In genomic region chr1:133885811-133886210, GRCm38 (mm10) we compare ENCODE assay signal across 15 mouse cellular contexts. TPM values are rescaled to one million over a fixed set of nuclear protein-coding genes. Genes with fewer than 3 reads are reported as not detected.
DNase-seq lines count a peak whose midpoint lies in the region; ATAC-seq and TF ChIP-seq lines count a peak whose summit lies in the region.
"Had no signal": no experiment of that assay in that cellular context is flagged by ENCODE, and none has a peak within 500 bp of the region (broad histone marks: within the 10 kb centered on the region; RNA-seq: fewer than 3 reads in every experiment).

No protein-coding gene starts in this region.

- intact Hi-C loops in left cerebral cortex, postnatal 4 days (cut with DNase I), result no loop called here

- H3K4me2 ChIP-seq in forebrain, embryonic 16.5 days (ENCODE audit: low read length), result no peak overlapping the region
- H3K4me2 ChIP-seq in liver, embryonic 15.5 days, result peak overlapping the region; percentile 46
- H3K4me2 ChIP-seq: heart, embryonic 15.5 days had no signal

- H3K9me3 ChIP-seq in forebrain, embryonic 10.5 days, result no peaks in the 10 kb centered on the region
- no peaks in the 10 kb centered on the region for H3K9me3 ChIP-seq in forebrain, embryonic 16.5 days (ENCODE audit: control insufficient read depth, low read length)
- H3K9me3 ChIP-seq in E14TG2a.4 (ENCODE audit: low read length), result no peaks in the 10 kb centered on the region
- H3K9me3 ChIP-seq in liver, embryonic 15.5 days (replicated peaks), result no peaks in the 10 kb centered on the region
- H3K9me3 ChIP-seq: forebrain, embryonic 13.5 days; heart, embryonic 15.5 days; midbrain, embryonic 13.5 days had no signal

- peaks cover 71% of the 10 kb centered on the region for H3K4me1 ChIP-seq in forebrain, embryonic 10.5 days
- H3K4me1 ChIP-seq in forebrain, embryonic 16.5 days (replicated peaks; ENCODE audit: control insufficient read depth, insufficient read depth, low read length), result peaks cover 34% of the 10 kb centered on the region
- H3K4me1 ChIP-seq in E14TG2a.4 (replicated peaks; ENCODE audit: low read depth, low read length), result peaks cover 61% of the 10 kb centered on the region
- H3K4me1 ChIP-seq in liver, embryonic 15.5 days (replicated peaks), result peaks cover 92% of the 10 kb centered on the region

- WGBS in forebrain, embryonic 10.5 days, result 95% methylated on average over 7 of the region's 7 CpGs
- 92% methylated on average over 3 of the region's 7 CpGs for WGBS in forebrain, embryonic 16.5 days
- WGBS in liver, embryonic 15.5 days (ENCODE audit: insufficient replicate concordance), result 43% methylated on average over 7 of the region's 7 CpGs

- no peak for TF ChIP-seq CTCF in E14TG2a.4 (conservative IDR thresholded peaks at IDR 0.05; ENCODE audit: low read length)

- H3K9ac ChIP-seq in forebrain, embryonic 16.5 days (replicated peaks; ENCODE audit: low read depth, low read length), result no peak overlapping the region
- peak overlapping the region; percentile 42; the same call in 1 of the 2 replicates for H3K9ac ChIP-seq in liver, embryonic 15.5 days
- H3K9ac ChIP-seq: forebrain, embryonic 13.5 days; heart, embryonic 15.5 days had no signal

- no peaks in the 10 kb centered on the region for H3K36me3 ChIP-seq in forebrain, embryonic 10.5 days (replicated peaks)
- H3K36me3 ChIP-seq in forebrain, embryonic 16.5 days (ENCODE audit: control insufficient read depth, insufficient read depth), result no peaks in the 10 kb centered on the region
- no peaks in the 10 kb centered on the region for H3K36me3 ChIP-seq in E14TG2a.4 (ENCODE audit: insufficient read depth, low read length)
- no peaks in the 10 kb centered on the region for H3K36me3 ChIP-seq in liver, embryonic 15.5 days (replicated peaks)
- H3K36me3 ChIP-seq: heart, embryonic 15.5 days; midbrain, embryonic 13.5 days had no signal

- no peak for DNase-seq in forebrain, embryonic 10.5 days (ENCODE audit: extremely low spot score, low spot score)
- DNase-seq in urinary bladder, postnatal 36 days (ENCODE audit: low spot score in 2 of 2), result no peak
- no peak for DNase-seq in left cerebral cortex, postnatal 4 days
- no peak for DNase-seq in right cerebral cortex, postnatal 14 days
- DNase-seq: gastrocnemius, postnatal 14 days; thymus, adult 18-20 months had no signal

- ATAC-seq in forebrain, embryonic 16.5 days, result no peak
- ATAC-seq in erythroid progenitor cell, adult 5-6 weeks (replicated peaks; ENCODE audit: low FRiP score, poor library complexity, severe bottlenecking), result peak; percentile 80
- ATAC-seq in liver, embryonic 15.5 days (ENCODE audit: insufficient read depth), result peak; percentile 57
- ATAC-seq: forebrain, embryonic 13.5 days; lung, postnatal 0 days had no signal

- peak overlapping the region; percentile 35; the same call in 1 of the 2 replicates for H3K27ac ChIP-seq in forebrain, embryonic 10.5 days
- H3K27ac ChIP-seq in forebrain, embryonic 16.5 days (ENCODE audit: low read length), result no peak overlapping the region
- H3K27ac ChIP-seq in liver, embryonic 15.5 days (replicated peaks), result peak overlapping the region; percentile 51; the same call in 1 of the 2 replicates
- H3K27ac ChIP-seq: heart, embryonic 15.5 days had no signal

- no peak overlapping the region for H3K4me3 ChIP-seq in forebrain, embryonic 10.5 days
- no peak overlapping the region for H3K4me3 ChIP-seq in forebrain, embryonic 16.5 days (replicated peaks; ENCODE audit: low read length)
- peak overlapping the region; percentile 21; the same call in 1 of the 2 replicates for H3K4me3 ChIP-seq in E14TG2a.4 (replicated peaks; ENCODE audit: low read length)
- H3K4me3 ChIP-seq in liver, embryonic 15.5 days (replicated peaks), result no peak overlapping the region
- H3K4me3 ChIP-seq: forebrain, embryonic 13.5 days; heart, embryonic 15.5 days; midbrain, embryonic 13.5 days had no signal

- H3K27me3 ChIP-seq in forebrain, embryonic 10.5 days (ENCODE audit: poor library complexity, severe bottlenecking), result peaks cover 56% of the 10 kb centered on the region
- H3K27me3 ChIP-seq in forebrain, embryonic 16.5 days (replicated peaks; ENCODE audit: control insufficient read depth, insufficient read depth, low read length), result no peaks in the 10 kb centered on the region
- peaks cover 59% of the 10 kb centered on the region for H3K27me3 ChIP-seq in E14TG2a.4 (ENCODE audit: insufficient read depth, low read length)
- no peaks in the 10 kb centered on the region for H3K27me3 ChIP-seq in liver, embryonic 15.5 days
- H3K27me3 ChIP-seq: forebrain, embryonic 13.5 days; heart, embryonic 15.5 days had no signal

RNA-seq across cellular contexts. Expression of gene Optc, which starts 22.0 kb away (rescaled TPM):
- polyA plus RNA-seq in forebrain, embryonic 10.5 days (2016; fragmentation: Nextera tagmentation; extraction: Ambion mirVana), result 1.2 and 2.3 TPM in 2 replicates
- 1.7 and 2.2 TPM in 2 replicates for polyA plus RNA-seq in forebrain, embryonic 16.5 days (2015; fragmentation: Nextera tagmentation; extraction: Ambion mirVana)
- not detected in 2 replicates for total RNA-seq in erythroid progenitor cell, adult 5-6 weeks (2015; ENCODE audit: low replicate concordance)
- total RNA-seq in erythroid progenitor cell, adult 5-6 weeks (2017; ENCODE audit: low replicate concordance), result not detected in 2 replicates
- polyA plus RNA-seq in liver, embryonic 15.5 days (2015; fragmentation: Nextera tagmentation; extraction: Ambion mirVana), result 0.08 and 0.13 TPM in 2 replicates
- 1 to 10 TPM; 2.3 to 2.7 TPM for total RNA-seq in left cerebral cortex, postnatal 4 days (2021)

RNA-seq across cellular contexts. Expression of gene Prelp, which starts 35.4 kb away (rescaled TPM):
- 0.36 and 0.90 TPM in 2 replicates for polyA plus RNA-seq in forebrain, embryonic 10.5 days (2016; fragmentation: Nextera tagmentation; extraction: Ambion mirVana)
- polyA plus RNA-seq in forebrain, embryonic 16.5 days (2015; fragmentation: Nextera tagmentation; extraction: Ambion mirVana), result 2.8 and 2.9 TPM in 2 replicates
- 0.42 TPM in 1 of 2 replicates, not detected in the other for total RNA-seq in erythroid progenitor cell, adult 5-6 weeks (2015; ENCODE audit: low replicate concordance)
- 0.13 TPM in 1 of 2 replicates, not detected in the other for total RNA-seq in erythroid progenitor cell, adult 5-6 weeks (2017; ENCODE audit: low replicate concordance)
- 3.5 and 3.7 TPM in 2 replicates for polyA plus RNA-seq in liver, embryonic 15.5 days (2015; fragmentation: Nextera tagmentation; extraction: Ambion mirVana)
- 1 to 10 TPM; 1.9 to 2.6 TPM for total RNA-seq in left cerebral cortex, postnatal 4 days (2021)
- total RNA-seq: ES-E14 had no signal
